Mouse (Mus musculus) MEL (cell line): ENCODE results near the gene Bcat1. TPM values are rescaled to one million over a fixed set of nuclear protein-coding genes. Genes with fewer than 3 reads are reported as not detected.

Source experiments
- DNase-seq: peaks from one replicate; pipeline ENCODE4 v3.0.0; 2011; ENCODE audit warnings: low read depth, low spot score
- H3K27ac ChIP-seq: 2 replicates; pipeline ENCODE4 v1.5.1; 2012; ENCODE audit warnings: low read depth, mild to moderate bottlenecking, control low read depth, low read length, moderate library complexity; ENCODE audit not compliant: control insufficient read depth
- H3K27me3 ChIP-seq, 2 experiments: fragments of 150-350 bp in 1 of 2; sonication (generic) in 1 of 2; 2 replicates each; pipeline ENCODE4 v1.6.1; 2012; ENCODE audit warnings: low read length in 2 of 2, mild to moderate bottlenecking in 2 of 2, improper control_type of control experiment in 1 of 2, moderate library complexity in 1 of 2; ENCODE audit not compliant: insufficient read depth in 2 of 2, control insufficient read depth in 1 of 2
- H3K36me3 ChIP-seq, 2 experiments: 2 replicates each; pipeline ENCODE4 v1.6.1; 2012 to 2014; ENCODE audit warnings: low read length in 2 of 2, improper control_type of control experiment in 1 of 2, inconsistent platforms in 1 of 2, mild to moderate bottlenecking in 1 of 2; ENCODE audit not compliant: insufficient read depth in 2 of 2, control insufficient read depth in 1 of 2
- H3K4me1 ChIP-seq, 2 experiments: fragments of 150-350 bp in 1 of 2; sonication (generic) in 1 of 2; 2 replicates each; pipeline ENCODE4 v1.6.1; 2012; ENCODE audit warnings: low read length in 2 of 2, improper control_type of control experiment in 1 of 2, mild to moderate bottlenecking in 1 of 2; ENCODE audit not compliant: insufficient read depth in 2 of 2, control insufficient read depth in 1 of 2
- H3K4me3 ChIP-seq, 2 experiments: fragments of 150-350 bp in 1 of 2; sonication (generic) in 1 of 2; 2 replicates each; pipeline ENCODE4 v1.5.1; 2012; ENCODE audit warnings: low read depth in 2 of 2, low read length in 2 of 2, mild to moderate bottlenecking in 2 of 2, moderate library complexity in 2 of 2, control low read depth in 1 of 2, improper control_type of control experiment in 1 of 2; ENCODE audit not compliant: control insufficient read depth in 1 of 2, insufficient read depth in 1 of 2
- H3K79me2 ChIP-seq: 2 replicates; pipeline ENCODE4 v1.6.1; 2012; ENCODE audit warnings: mild to moderate bottlenecking, low read length, moderate library complexity; ENCODE audit not compliant: control insufficient read depth, poor library complexity, insufficient read depth
- H3K9ac ChIP-seq: 2 replicates; pipeline ENCODE4 v1.6.1; 2012; ENCODE audit warnings: low read depth, mild to moderate bottlenecking, control low read depth, low read length, moderate library complexity; ENCODE audit not compliant: control insufficient read depth, poor library complexity, severe bottlenecking
- H3K9me3 ChIP-seq: fragments of 150-350 bp; sonication (generic); replicated peaks from 2 replicates; pipeline ENCODE4 v1.6.1; 2012; ENCODE audit warnings: mild to moderate bottlenecking, low read length, improper control_type of control experiment, moderate library complexity; ENCODE audit not compliant: insufficient read depth
- BHLHE40 ChIP-seq: IDR thresholded peaks from 2 replicates; pipeline ENCODE4 v1.6.1; 2012; ENCODE audit warnings: low read depth, mild to moderate bottlenecking, inconsistent platforms, low read length, improper control_type of control experiment, borderline replicate concordance
- CHD2 ChIP-seq: IDR thresholded peaks from 2 replicates; pipeline ENCODE4 v1.6.1; 2011; ENCODE audit warnings: low read length, improper control_type of control experiment
- ELF1 ChIP-seq: IDR thresholded peaks from 2 replicates; pipeline ENCODE4 v1.6.1; 2014; ENCODE audit warnings: low read depth, mild to moderate bottlenecking, inconsistent platforms, low read length, improper control_type of control experiment, moderate library complexity
- ETS1 ChIP-seq: IDR thresholded peaks from 2 replicates; pipeline ENCODE4 v1.6.1; 2012; ENCODE audit warnings: low read depth, mild to moderate bottlenecking, inconsistent platforms, low read length, improper control_type of control experiment, moderate library complexity
- GATA1 ChIP-seq: IDR thresholded peaks from 2 replicates; pipeline ENCODE4 v1.6.1; 2011; ENCODE audit warnings: low read depth, low read length, improper control_type of control experiment
- MAFK ChIP-seq: IDR thresholded peaks from 2 replicates; pipeline ENCODE4 v1.6.1; 2011; ENCODE audit warnings: low read depth, mild to moderate bottlenecking, low read length, improper control_type of control experiment, borderline replicate concordance
- MAX ChIP-seq: IDR thresholded peaks from 2 replicates; pipeline ENCODE4 v1.6.1; 2011; ENCODE audit warnings: low read length, improper control_type of control experiment
- MAZ ChIP-seq: IDR thresholded peaks from 2 replicates; pipeline ENCODE4 v1.6.1; 2012; ENCODE audit warnings: low read depth, mild to moderate bottlenecking, inconsistent platforms, low read length, improper control_type of control experiment
- MEF2A ChIP-seq: IDR thresholded peaks from 2 replicates; pipeline ENCODE4 v1.6.1; 2014; ENCODE audit warnings: low read depth, mild to moderate bottlenecking, inconsistent platforms, low read length, improper control_type of control experiment; ENCODE audit not compliant: poor library complexity, insufficient replicate concordance, severe bottlenecking; ENCODE audit errors: extremely low read depth
- MXI1 ChIP-seq: IDR thresholded peaks from 2 replicates; pipeline ENCODE4 v1.6.1; 2011; ENCODE audit warnings: mild to moderate bottlenecking, low read depth, low read length, improper control_type of control experiment
- MYB ChIP-seq: IDR thresholded peaks from 2 replicates; pipeline ENCODE4 v1.6.1; 2011; ENCODE audit warnings: mild to moderate bottlenecking, low read depth, low read length, improper control_type of control experiment
- NELFE ChIP-seq: IDR thresholded peaks from 2 replicates; pipeline ENCODE4 v1.6.1; 2011; ENCODE audit warnings: low read depth, low read length, improper control_type of control experiment
- POLR2AphosphoS5 ChIP-seq: IDR thresholded peaks from 2 replicates; pipeline ENCODE4 v1.6.1; 2012; ENCODE audit warnings: low read depth, borderline replicate concordance, mild to moderate bottlenecking, inconsistent platforms, low read length, moderate library complexity, mixed read lengths
- RAD21 ChIP-seq: IDR thresholded peaks from 2 replicates; pipeline ENCODE4 v1.6.1; 2011; ENCODE audit warnings: mild to moderate bottlenecking, low read depth, low read length, improper control_type of control experiment
- RCOR1 ChIP-seq: IDR thresholded peaks from 2 replicates; pipeline ENCODE4 v1.6.1; 2012; ENCODE audit warnings: low read depth, mild to moderate bottlenecking, inconsistent platforms, low read length, improper control_type of control experiment
- SIN3A ChIP-seq: IDR thresholded peaks from 2 replicates; pipeline ENCODE4 v1.6.1; 2012; ENCODE audit warnings: low read length, improper control_type of control experiment, inconsistent platforms
- SMC3 ChIP-seq: IDR thresholded peaks from 2 replicates; pipeline ENCODE4 v1.6.1; 2011; ENCODE audit warnings: low read depth, low read length, improper control_type of control experiment
- TAL1 ChIP-seq: IDR thresholded peaks from 2 replicates; pipeline ENCODE4 v1.6.1; 2012; ENCODE audit warnings: mild to moderate bottlenecking, inconsistent platforms, low read length, moderate library complexity, mixed read lengths
- TCF12 ChIP-seq: IDR thresholded peaks from 2 replicates; pipeline ENCODE4 v1.6.1; 2014; ENCODE audit warnings: low read depth, mild to moderate bottlenecking, inconsistent platforms, low read length, improper control_type of control experiment, moderate library complexity
- UBTF ChIP-seq: IDR thresholded peaks from 2 replicates; pipeline ENCODE4 v1.6.1; 2012; ENCODE audit warnings: low read depth, mild to moderate bottlenecking, inconsistent platforms, low read length, improper control_type of control experiment, moderate library complexity, borderline replicate concordance; ENCODE audit not compliant: insufficient read depth
- ZC3H11A ChIP-seq: IDR thresholded peaks from 2 replicates; pipeline ENCODE4 v1.6.1; 2012; ENCODE audit warnings: low read depth, mild to moderate bottlenecking, inconsistent platforms, low read length, improper control_type of control experiment
- ZKSCAN1 ChIP-seq: IDR thresholded peaks from 2 replicates; pipeline ENCODE4 v1.6.1; 2012; ENCODE audit warnings: low read depth, mild to moderate bottlenecking, inconsistent platforms, low read length, improper control_type of control experiment, moderate library complexity
- ZNF384 ChIP-seq: IDR thresholded peaks from 2 replicates; pipeline ENCODE4 v1.6.1; 2012; ENCODE audit warnings: low read depth, mild to moderate bottlenecking, inconsistent platforms, low read length, improper control_type of control experiment
- polyA plus RNA-seq, 2 experiments: library from polyadenylated mRNA; stranded (reverse) in 1 of 2; unstranded in 1 of 2; fragments of >175 nt in 1 of 2; fragments of >200 nt in 1 of 2; gene quantifications; 2 replicates each; pipeline versions ENCODE4 v1.2.1 to v1.2.4; 2012; ENCODE audit warnings: low replicate concordance in 2 of 2, low read depth in 1 of 2; ENCODE audit not compliant: insufficient read length in 2 of 2, insufficient read depth in 1 of 2, missing spikeins in 1 of 2
- total RNA-seq: library from RNA; depleted of rRNA; stranded (reverse); fragments of 300-350 nt; gene quantifications from 2 replicates; pipeline ENCODE4 v1.2.3, GENCODE M21; 2012

Gene Bcat1
- total and polyA plus RNA-seq, 3 experiments: not detected

DNA sequence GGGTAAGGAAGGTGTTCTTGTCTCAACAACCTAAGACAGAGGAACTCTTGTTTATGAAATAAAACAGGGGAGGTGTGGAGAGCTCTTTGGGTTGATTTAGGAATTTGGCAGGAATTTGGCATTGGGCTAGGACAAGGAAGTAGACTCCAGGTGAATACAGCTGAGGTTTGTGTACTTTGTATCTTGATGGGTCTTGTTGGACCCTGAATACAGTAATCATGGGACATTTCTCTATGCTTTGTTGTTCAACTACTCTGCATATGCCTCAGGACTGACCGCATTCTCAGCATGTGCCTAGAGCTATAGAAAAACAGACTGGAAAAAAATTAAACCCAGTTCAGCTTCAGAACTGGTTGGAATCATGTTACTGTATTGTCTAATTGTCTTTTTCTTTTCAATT lies 14.6 kb downstream of the Bcat1 start:
- TF ChIP-seq ELF1: no peak
- TF ChIP-seq MAZ: no peak
- TF ChIP-seq MAX: no peak
- no peak for TF ChIP-seq POLR2AphosphoS5
- no peak for TF ChIP-seq ZKSCAN1
- TF ChIP-seq GATA1: no peak
- no peak for TF ChIP-seq SMC3
- TF ChIP-seq RCOR1: no peak
- no peak for TF ChIP-seq NELFE
- no peak for TF ChIP-seq TCF12
- TF ChIP-seq ETS1: no peak
- TF ChIP-seq ZNF384: no peak
- TF ChIP-seq BHLHE40: no peak
- TF ChIP-seq SIN3A: no peak
- TF ChIP-seq MYB: no peak
- Histone ChIP-seq H3K36me3 (no peaks in the 10 kb centered on the region), H3K79me2 (no peaks in the 10 kb centered on the region), H3K4me1 (no peaks in the 10 kb centered on the region), H3K9ac (no peak overlapping the region), H3K4me3 (no peak overlapping the region), H3K27ac (no peak overlapping the region), H3K9me3 (no peaks in the 10 kb centered on the region), H3K27me3 (no peaks in the 10 kb centered on the region; a peak in 2 of 4 replicates)
- no peak for DNase-seq

DNA sequence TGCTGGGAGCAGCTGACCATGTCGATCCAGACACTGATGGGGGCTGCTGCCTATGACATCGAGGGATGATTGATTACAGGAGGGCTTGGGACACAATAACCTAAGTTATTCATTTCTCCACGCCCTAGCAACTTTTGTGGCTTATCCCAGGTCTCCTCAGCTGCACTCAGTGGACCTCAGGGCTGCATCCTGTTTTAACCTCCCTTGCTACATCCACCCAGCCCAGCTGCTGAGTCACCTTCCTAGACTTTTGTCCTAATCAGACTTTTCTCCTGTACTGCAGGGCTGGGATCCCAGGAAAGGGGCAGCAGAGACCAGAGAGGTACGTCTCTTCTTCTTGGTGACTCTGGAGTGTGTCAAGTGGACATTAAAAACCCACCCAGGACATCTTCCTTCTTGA lies 19.9 kb downstream of the Bcat1 start:
- no peak overlapping the region for H3K4me3 ChIP-seq
- no peaks in the 10 kb centered on the region for H3K9me3 ChIP-seq
- no peak overlapping the region for H3K27ac ChIP-seq
- no peak overlapping the region for H3K9ac ChIP-seq
- no peaks in the 10 kb centered on the region for H3K79me2 ChIP-seq
- H3K27me3 ChIP-seq: no peaks in the 10 kb centered on the region; a peak in 1 of 4 replicates
- H3K36me3 ChIP-seq: no peaks in the 10 kb centered on the region
- no peak for TF ChIP-seq SIN3A
- TF ChIP-seq MAX: no peak
- TF ChIP-seq MXI1: no peak
- no peak for TF ChIP-seq CHD2
- TF ChIP-seq SMC3: no peak
- TF ChIP-seq ELF1: no peak
- no peak for TF ChIP-seq MEF2A
- no peak for TF ChIP-seq RAD21
- no peak for TF ChIP-seq MAFK
- TF ChIP-seq TAL1: no peak
- no peak for TF ChIP-seq NELFE
- TF ChIP-seq UBTF: no peak
- TF ChIP-seq ZC3H11A: no peak
- no peak for DNase-seq
- no peaks in the 10 kb centered on the region for H3K4me1 ChIP-seq
